Comparison of ENCODE assay signal across 29 mouse cellular contexts in the genomic region with DNA sequence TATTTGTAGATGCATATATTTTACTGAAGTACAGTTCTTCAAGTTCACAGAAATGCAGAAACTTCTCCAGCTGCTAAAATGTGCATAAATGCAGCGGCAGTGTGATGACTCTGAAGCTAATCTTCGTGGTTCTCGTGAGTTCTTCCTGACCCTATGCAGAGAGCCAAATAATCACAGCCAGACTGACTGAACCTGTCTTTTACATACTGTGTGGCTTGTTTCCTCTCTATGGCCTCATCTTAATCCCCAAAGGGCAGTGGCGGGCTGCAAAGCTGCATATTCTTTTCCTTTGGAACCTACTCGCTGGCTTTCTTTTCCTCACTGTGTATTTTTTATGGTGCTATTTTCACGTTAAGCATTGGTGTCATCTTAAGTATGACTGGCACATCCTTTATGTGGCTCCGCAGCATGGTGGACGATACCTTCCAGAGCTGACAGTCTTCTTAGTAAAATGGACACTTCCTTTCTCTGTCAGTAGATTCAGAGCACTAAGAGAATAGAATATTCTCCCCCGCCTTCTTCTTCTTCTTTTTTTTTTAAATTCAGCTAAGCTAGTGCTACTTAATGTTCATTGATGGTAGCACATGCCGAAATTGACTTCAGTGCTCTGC.
DNase-seq lines count a peak whose midpoint lies in the region; ATAC-seq and TF ChIP-seq lines count a peak whose summit lies in the region.
"Had no signal": no experiment of that assay in that cellular context is flagged by ENCODE, and none has a peak within 500 bp of the region (broad histone marks: within the 10 kb centered on the region; RNA-seq: fewer than 3 reads in every experiment).

No protein-coding gene starts in this region.

- H3K4me3 ChIP-seq in midbrain, embryonic 10.5 days: no peak overlapping the region
- H3K4me3 ChIP-seq in midbrain, embryonic 15.5 days: no peak overlapping the region
- no peak overlapping the region for H3K4me3 ChIP-seq in midbrain, embryonic 14.5 days (replicated peaks; ENCODE audit: low read depth, low read length)
- H3K4me3 ChIP-seq in midbrain, postnatal 0 days (ENCODE audit: low read depth, low read length): no peak overlapping the region
- H3K4me3 ChIP-seq: embryonic facial prominence, embryonic 13.5 days; embryonic facial prominence, embryonic 15.5 days; erythroblast, embryonic 14.5 days; forebrain, embryonic 10.5 days; forebrain, embryonic 12.5 days had no signal

- no peak for ATAC-seq in midbrain, embryonic 15.5 days (replicated peaks)
- ATAC-seq in midbrain, embryonic 14.5 days (ENCODE audit: low FRiP score, low TSS enrichment): no peak
- ATAC-seq in midbrain, postnatal 0 days (ENCODE audit: low FRiP score): no peak
- ATAC-seq: activated CD4-positive, CD25-positive, alpha-beta regulatory T cell, adult 4 months; CD4-positive, CD25-positive, alpha-beta regulatory T cell, adult 4 months; forebrain, embryonic 14.5 days; Patski had no signal

- 48% methylated on average over 10 of the region's 10 CpGs for WGBS in midbrain, embryonic 10.5 days
- 35% methylated on average over 10 of the region's 10 CpGs for WGBS in midbrain, embryonic 15.5 days
- 16% methylated on average over 10 of the region's 10 CpGs for WGBS in midbrain, embryonic 14.5 days
- WGBS in midbrain, postnatal 0 days: 30% methylated on average over 10 of the region's 10 CpGs

- DNase-seq in midbrain, embryonic 10.5 days (ENCODE audit: low spot score): peak; percentile 47
- peak; percentile 35 for DNase-seq in brain, embryonic 14.5 days (ENCODE audit: low read depth)
- peak; percentile 48 for DNase-seq in midbrain, embryonic 14.5 days
- no peak for DNase-seq in midbrain, postnatal 0 days (ENCODE audit: low spot score)
- no peak for DNase-seq in layer of hippocampus, postnatal 14 days (ENCODE audit: low spot score in 2 of 2)
- DNase-seq in testis, postnatal 14 days (ENCODE audit: low spot score): no peak
- DNase-seq: adrenal gland, adult 8-10 months; adrenal gland, postnatal 14 days; adrenal gland, postnatal 36 days; B cell, adult 2 months; cerebellum, adult 11 months; cerebellum, adult 18-20 months; cerebellum, adult 8-10 months; cerebellum, adult 9-11 months; cerebellum, postnatal 14 days; cerebellum, postnatal 36 days; embryo, embryonic 11 days had no signal

- TF ChIP-seq POLR2A in brain, embryonic 14.5 days (IDR thresholded peaks at IDR 0.05; ENCODE audit: borderline replicate concordance, extremely low read depth, insufficient read depth, insufficient read length, poor library complexity, severe bottlenecking): no peak

- H3K9me3 ChIP-seq in midbrain, embryonic 10.5 days (replicated peaks): no peaks in the 10 kb centered on the region
- H3K9me3 ChIP-seq in midbrain, embryonic 15.5 days: no peaks in the 10 kb centered on the region
- no peaks in the 10 kb centered on the region for H3K9me3 ChIP-seq in midbrain, embryonic 14.5 days (ENCODE audit: control insufficient read depth, low read length)
- no peaks in the 10 kb centered on the region for H3K9me3 ChIP-seq in midbrain, postnatal 0 days (ENCODE audit: low read length)
- H3K9me3 ChIP-seq: embryonic facial prominence, embryonic 13.5 days; embryonic facial prominence, embryonic 15.5 days; forebrain, embryonic 10.5 days; forebrain, embryonic 12.5 days had no signal

- H3K9ac ChIP-seq in midbrain, embryonic 15.5 days: no peak overlapping the region
- H3K9ac ChIP-seq in midbrain, embryonic 14.5 days (replicated peaks; ENCODE audit: low read length): no peak overlapping the region
- H3K9ac ChIP-seq in midbrain, postnatal 0 days (replicated peaks; ENCODE audit: low read length, poor library complexity, severe bottlenecking): no peak overlapping the region
- H3K9ac ChIP-seq: embryonic facial prominence, embryonic 13.5 days; embryonic facial prominence, embryonic 15.5 days; forebrain, embryonic 12.5 days had no signal

- no peaks in the 10 kb centered on the region for H3K27me3 ChIP-seq in midbrain, embryonic 10.5 days (ENCODE audit: low read depth, poor library complexity, severe bottlenecking)
- no peaks in the 10 kb centered on the region for H3K27me3 ChIP-seq in midbrain, embryonic 15.5 days (replicated peaks)
- no peaks in the 10 kb centered on the region for H3K27me3 ChIP-seq in midbrain, embryonic 14.5 days (ENCODE audit: control insufficient read depth, insufficient read depth, low read length)
- H3K27me3 ChIP-seq in midbrain, postnatal 0 days (ENCODE audit: insufficient read depth, low read length): no peaks in the 10 kb centered on the region
- H3K27me3 ChIP-seq: CH12.LX; embryonic facial prominence, embryonic 13.5 days; embryonic facial prominence, embryonic 15.5 days; forebrain, embryonic 12.5 days; Patski had no signal

- H3K36me3 ChIP-seq in midbrain, embryonic 10.5 days: no peaks in the 10 kb centered on the region
- no peaks in the 10 kb centered on the region for H3K36me3 ChIP-seq in midbrain, embryonic 15.5 days (replicated peaks)
- H3K36me3 ChIP-seq in midbrain, embryonic 14.5 days (ENCODE audit: control insufficient read depth, insufficient read depth, low read length): no peaks in the 10 kb centered on the region
- no peaks in the 10 kb centered on the region for H3K36me3 ChIP-seq in midbrain, postnatal 0 days (ENCODE audit: insufficient read depth, low read length)
- H3K36me3 ChIP-seq: embryonic facial prominence, embryonic 13.5 days; embryonic facial prominence, embryonic 15.5 days; forebrain, embryonic 10.5 days; forebrain, embryonic 12.5 days; G1E had no signal

- H3K4me2 ChIP-seq in midbrain, embryonic 15.5 days: no peak overlapping the region
- peak overlapping the region; percentile 21; the same call in 1 of the 2 replicates for H3K4me2 ChIP-seq in midbrain, embryonic 14.5 days (ENCODE audit: low read length)
- 0 out of 2 replicates have a peak overlapping the region, but pooled peaks have one; percentile 22 for H3K4me2 ChIP-seq in midbrain, postnatal 0 days (ENCODE audit: low read depth, low read length, poor library complexity, severe bottlenecking)
- H3K4me2 ChIP-seq: embryonic facial prominence, embryonic 13.5 days; embryonic facial prominence, embryonic 15.5 days; forebrain, embryonic 12.5 days had no signal

- H3K4me1 ChIP-seq in midbrain, embryonic 10.5 days: peaks cover 33% of the 10 kb centered on the region
- no peaks in the 10 kb centered on the region for H3K4me1 ChIP-seq in midbrain, embryonic 15.5 days
- peaks cover 5% of the 10 kb centered on the region; the same call in 1 of the 2 replicates for H3K4me1 ChIP-seq in midbrain, embryonic 14.5 days (ENCODE audit: control insufficient read depth, insufficient read depth, low read length)
- no peaks in the 10 kb centered on the region for H3K4me1 ChIP-seq in midbrain, postnatal 0 days (ENCODE audit: insufficient read depth, low read length)
- H3K4me1 ChIP-seq: embryonic facial prominence, embryonic 15.5 days had no signal

- H3K27ac ChIP-seq in midbrain, embryonic 10.5 days (replicated peaks): no peak overlapping the region
- H3K27ac ChIP-seq in midbrain, embryonic 15.5 days: no peak overlapping the region
- H3K27ac ChIP-seq in midbrain, embryonic 14.5 days (replicated peaks; ENCODE audit: low read depth, low read length): no peak overlapping the region
- H3K27ac ChIP-seq in midbrain, postnatal 0 days (ENCODE audit: low read depth, low read length): no peak overlapping the region
- H3K27ac ChIP-seq: embryonic facial prominence, embryonic 13.5 days; embryonic facial prominence, embryonic 15.5 days; forebrain, embryonic 10.5 days; forebrain, embryonic 12.5 days had no signal

- no peak for TF ChIP-seq CTCF in brain, embryonic 14.5 days (IDR thresholded peaks at IDR 0.05; ENCODE audit: borderline replicate concordance, extremely low read depth, insufficient read depth, insufficient read length)
- TF ChIP-seq CTCF in midbrain, postnatal 0 days (IDR thresholded peaks at IDR 0.05): no peak

Comparison
In these comparisons a context has a peak if more than half of its experiments do, and no peak if none do; other contexts are left out.
1. DNase-seq: peak in midbrain, embryonic 10.5 days (single experiment), brain, embryonic 14.5 days (single experiment) and midbrain, embryonic 14.5 days (single experiment); none in midbrain, postnatal 0 days (single experiment), layer of hippocampus, postnatal 14 days (0 of 2) and testis, postnatal 14 days (single experiment).